Comparison of ENCODE assay signal across 20 mouse cellular contexts in genomic region chr14:67506729-67507395, GRCm38 (mm10).
DNase-seq lines count a peak whose midpoint lies in the region; ATAC-seq lines count a peak whose summit lies in the region.
"Had no signal": no experiment of that assay in that cellular context is flagged by ENCODE, and none has a peak within 500 bp of the region (broad histone marks: within the 10 kb centered on the region; RNA-seq: fewer than 3 reads in every experiment).

No protein-coding gene starts in this region.

- no peaks in the 10 kb centered on the region for H3K9me3 ChIP-seq in neural tube, embryonic 11.5 days (ENCODE audit: control insufficient read depth, low read length)
- H3K9me3 ChIP-seq in neural tube, embryonic 15.5 days (replicated peaks) = no peaks in the 10 kb centered on the region
- H3K9me3 ChIP-seq: embryonic facial prominence, embryonic 13.5 days; heart, embryonic 12.5 days had no signal

- no peaks in the 10 kb centered on the region for H3K27me3 ChIP-seq in neural tube, embryonic 11.5 days (ENCODE audit: control insufficient read depth, insufficient read depth, low read length)
- no peaks in the 10 kb centered on the region for H3K27me3 ChIP-seq in neural tube, embryonic 15.5 days (replicated peaks)
- H3K27me3 ChIP-seq: embryonic facial prominence, embryonic 13.5 days; heart, embryonic 12.5 days; Patski had no signal

- H3K4me2 ChIP-seq in neural tube, embryonic 11.5 days (ENCODE audit: low read depth) = no peak overlapping the region
- no peak overlapping the region for H3K4me2 ChIP-seq in neural tube, embryonic 15.5 days
- H3K4me2 ChIP-seq: embryonic facial prominence, embryonic 13.5 days; heart, embryonic 12.5 days had no signal

- no peak overlapping the region for H3K27ac ChIP-seq in neural tube, embryonic 11.5 days (ENCODE audit: low read depth, low read length)
- H3K27ac ChIP-seq in neural tube, embryonic 15.5 days (replicated peaks) = no peak overlapping the region
- H3K27ac ChIP-seq: embryonic facial prominence, embryonic 13.5 days had no signal

- H3K4me1 ChIP-seq in neural tube, embryonic 11.5 days (ENCODE audit: control insufficient read depth, insufficient read depth, low read length) = no peaks in the 10 kb centered on the region
- H3K4me1 ChIP-seq in neural tube, embryonic 15.5 days = peaks cover 7% of the 10 kb centered on the region; the same call in 1 of the 2 replicates
- H3K4me1 ChIP-seq: embryonic facial prominence, embryonic 13.5 days; heart, embryonic 12.5 days had no signal

- 68% methylated on average over 12 of the region's 12 CpGs for WGBS in neural tube, embryonic 11.5 days
- 32% methylated on average over 12 of the region's 12 CpGs for WGBS in neural tube, embryonic 15.5 days

- H3K36me3 ChIP-seq in neural tube, embryonic 11.5 days (ENCODE audit: control insufficient read depth, insufficient read depth, low read length) = no peaks in the 10 kb centered on the region
- H3K36me3 ChIP-seq in neural tube, embryonic 15.5 days = no peaks in the 10 kb centered on the region
- H3K36me3 ChIP-seq: embryonic facial prominence, embryonic 13.5 days; heart, embryonic 12.5 days had no signal

- H3K4me3 ChIP-seq in neural tube, embryonic 11.5 days (ENCODE audit: low read depth, low read length) = no peak overlapping the region
- H3K4me3 ChIP-seq in neural tube, embryonic 15.5 days (replicated peaks) = no peak overlapping the region
- H3K4me3 ChIP-seq: embryonic facial prominence, embryonic 13.5 days; heart, embryonic 12.5 days had no signal

- peak; percentile 25 for DNase-seq in embryo, embryonic 11 days
- no peak for DNase-seq in embryo, embryonic 9.5 days (ENCODE audit: extremely low spot score)
- peak; percentile 5 to 6 for DNase-seq in layer of hippocampus, adult 8-10 months (ENCODE audit: low spot score in 2 of 2)
- no peak for DNase-seq in layer of hippocampus, postnatal 25 days (ENCODE audit: extremely low spot score in 1 of 2, low spot score in 1 of 2)
- DNase-seq in neural tube, embryonic 11.5 days (ENCODE audit: low spot score) = peak; percentile 43
- DNase-seq in retina, embryonic 14.5 days (ENCODE audit: low spot score) = peak; percentile 53
- DNase-seq in adrenal gland, postnatal 4 days (ENCODE audit: low spot score in 2 of 2) = no peak
- DNase-seq: adrenal gland, postnatal 10 days; cerebellum, adult 11-12 months; cerebellum, postnatal 36 days; heart, postnatal 14 days; kidney, adult 2 months; kidney, postnatal 14 days; liver, postnatal 0 days; lung, postnatal 14 days had no signal

- no peak for ATAC-seq in neural tube, embryonic 11.5 days (ENCODE audit: insufficient read depth, low FRiP score, low TSS enrichment)
- no peak for ATAC-seq in neural tube, embryonic 15.5 days (ENCODE audit: low FRiP score)
- ATAC-seq: CD4-positive, CD25-positive, alpha-beta regulatory T cell, adult 4 months; liver, postnatal 0 days; Patski had no signal

- no peak overlapping the region for H3K9ac ChIP-seq in neural tube, embryonic 11.5 days (ENCODE audit: low read length)
- H3K9ac ChIP-seq in neural tube, embryonic 15.5 days (replicated peaks) = no peak overlapping the region
- H3K9ac ChIP-seq: embryonic facial prominence, embryonic 13.5 days; heart, embryonic 12.5 days; liver, postnatal 0 days had no signal

Comparison
In these comparisons a context has a peak if more than half of its experiments do, and no peak if none do; other contexts are left out.
1. DNase-seq: peak in embryo, embryonic 11 days (single experiment), layer of hippocampus, adult 8-10 months (2 of 2), neural tube, embryonic 11.5 days (single experiment) and retina, embryonic 14.5 days (single experiment); none in embryo, embryonic 9.5 days (single experiment), layer of hippocampus, postnatal 25 days (0 of 2) and adrenal gland, postnatal 4 days (0 of 2).